Mouse (Mus musculus): ENCODE measurements around the gene Myb. TPM values are rescaled to one million over a fixed set of nuclear protein-coding genes. Genes with fewer than 3 reads are reported as not detected.

Myb gene
- polyA plus RNA-seq (2011; ENCODE audit: insufficient read length, low read depth, missing spikeins), result 0.44 TPM in 1 of 2 replicates, not detected in the other

DNA sequence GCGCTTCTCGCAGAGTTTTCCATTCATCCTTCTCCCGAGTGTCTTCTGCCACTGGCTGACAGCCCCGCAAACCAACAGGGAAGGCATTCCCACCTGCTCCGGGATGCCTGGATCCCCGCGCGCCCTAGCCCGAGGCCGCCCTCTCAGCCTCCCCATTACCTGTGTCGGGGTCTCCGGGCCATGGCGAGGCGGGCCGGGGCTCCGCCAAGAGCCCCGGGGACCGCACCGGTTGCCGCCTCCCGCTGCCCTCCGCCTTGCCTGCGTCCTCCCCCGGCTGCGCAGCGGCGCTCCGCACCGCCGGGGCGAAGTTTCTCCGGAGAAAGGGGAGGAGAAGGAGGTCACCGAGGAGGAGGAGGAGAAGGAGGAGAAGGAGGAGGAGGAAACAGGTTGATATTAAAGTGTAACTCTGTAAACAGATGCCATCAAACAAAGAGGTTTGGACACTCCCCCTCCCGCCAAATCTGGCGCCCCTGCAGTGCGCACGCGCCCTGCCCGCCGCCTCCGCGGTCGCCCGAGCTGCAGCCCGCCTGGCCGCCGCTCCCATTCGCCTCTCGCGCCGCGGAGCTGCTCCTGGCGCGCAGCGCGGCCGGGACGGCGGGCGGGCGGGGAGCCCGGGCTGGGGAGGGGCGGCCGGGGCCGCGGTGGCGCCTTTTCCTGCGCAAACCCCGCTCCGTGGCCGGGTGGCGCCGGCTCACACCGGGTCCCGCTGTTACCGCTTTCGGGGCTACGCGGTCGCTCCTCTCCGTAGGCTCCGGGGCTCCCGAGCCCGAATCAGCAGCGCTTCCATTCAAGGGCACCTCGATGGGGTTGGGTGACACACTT is at the start of gene Myb:
Gene Myb (minus strand): TSS at position 448 of the 822 bp plus-strand sequence.
- Histone ChIP-seq H3K4me1 (ENCODE audit: control insufficient read depth, insufficient read depth, low read length) (no peaks in the 10 kb centered on the region), H3K4me3 (ENCODE audit: insufficient read depth, low read length) (peak within 1 kb of the TSS; percentile 64), H3K27ac (ENCODE audit: insufficient read depth, low read length) (no peak within 1 kb of the TSS)
- TF ChIP-seq CTCF (IDR thresholded peaks at IDR 0.05; ENCODE audit: borderline replicate concordance, insufficient read depth, low read length) (no peak), POLR2A (IDR thresholded peaks at IDR 0.05; ENCODE audit: low read depth, low read length) (no peak)

DNA sequence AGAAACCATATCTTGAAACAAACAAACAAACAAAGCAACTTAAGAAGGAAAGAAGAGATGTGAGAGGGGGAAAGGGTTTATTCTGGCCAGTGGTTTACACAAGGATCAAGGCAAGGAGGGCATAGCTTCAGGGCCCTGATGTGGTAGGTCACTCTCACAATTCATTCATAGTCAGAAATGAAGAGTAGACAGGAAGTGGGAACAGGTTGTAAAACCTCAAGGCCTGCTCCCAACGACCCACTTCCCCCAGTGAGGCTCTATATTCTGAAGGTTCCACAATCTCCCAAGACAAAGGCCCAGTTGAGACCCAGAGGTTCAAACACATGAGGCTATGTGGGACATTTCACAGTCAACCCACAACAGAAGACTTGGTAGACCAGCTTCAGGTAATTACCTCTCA is 46.6 kb upstream of the Myb start:
- H3K4me1 ChIP-seq (ENCODE audit: control insufficient read depth, insufficient read depth, low read length), result no peaks in the 10 kb centered on the region
- H3K4me3 ChIP-seq (ENCODE audit: insufficient read depth, low read length), result no peak overlapping the region
- no peak overlapping the region for H3K27ac ChIP-seq (ENCODE audit: insufficient read depth, low read length)
- TF ChIP-seq POLR2A (IDR thresholded peaks at IDR 0.05; ENCODE audit: low read depth, low read length), result no peak

- H3K4me1 ChIP-seq (ENCODE audit: control insufficient read depth, insufficient read depth, low read length), result no peaks in the 10 kb centered on the region
- no peak overlapping the region for H3K4me3 ChIP-seq (ENCODE audit: insufficient read depth, low read length)
- TF ChIP-seq POLR2A (IDR thresholded peaks at IDR 0.05; ENCODE audit: low read depth, low read length), result no peak
- TF ChIP-seq CTCF (IDR thresholded peaks at IDR 0.05; ENCODE audit: borderline replicate concordance, insufficient read depth, low read length), result no peak
- no peak overlapping the region for H3K27ac ChIP-seq (ENCODE audit: insufficient read depth, low read length)
Measured at GRCm38 (mm10) chr10:21206232-21206631, 45.4 kb upstream of the Myb start.

- H3K4me1 ChIP-seq (ENCODE audit: control insufficient read depth, insufficient read depth, low read length), result no peaks in the 10 kb centered on the region
- H3K4me3 ChIP-seq (ENCODE audit: insufficient read depth, low read length), result no peak overlapping the region
- TF ChIP-seq POLR2A (IDR thresholded peaks at IDR 0.05; ENCODE audit: low read depth, low read length), result no peak
- no peak for TF ChIP-seq CTCF (IDR thresholded peaks at IDR 0.05; ENCODE audit: borderline replicate concordance, insufficient read depth, low read length)
- no peak overlapping the region for H3K27ac ChIP-seq (ENCODE audit: insufficient read depth, low read length)
Measured at GRCm38 (mm10) chr10:21204496-21205085, 43.8 kb upstream of the Myb start.

DNA sequence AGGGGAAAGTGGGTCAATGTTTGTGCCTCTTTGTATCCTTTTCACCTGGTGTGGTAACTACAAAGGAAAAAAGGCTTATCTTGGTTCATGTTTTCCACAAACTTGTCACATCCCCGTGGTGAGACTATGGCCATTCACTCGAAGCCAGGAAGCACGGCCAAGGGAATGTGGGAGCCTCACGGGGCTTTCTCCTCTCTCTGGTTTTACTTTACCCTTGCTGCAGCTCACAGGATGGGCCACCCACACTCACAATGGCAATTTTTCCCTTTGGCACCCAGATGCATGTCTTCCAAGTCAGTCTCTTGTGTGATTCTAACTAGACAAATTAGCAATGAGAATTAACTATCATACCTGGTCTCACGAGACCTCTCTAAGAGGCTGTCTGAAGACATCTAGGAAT is 43.1 kb upstream of the Myb start:
- H3K4me3 ChIP-seq (ENCODE audit: insufficient read depth, low read length), result no peak overlapping the region
- no peaks in the 10 kb centered on the region for H3K4me1 ChIP-seq (ENCODE audit: control insufficient read depth, insufficient read depth, low read length)
- TF ChIP-seq CTCF (IDR thresholded peaks at IDR 0.05; ENCODE audit: borderline replicate concordance, insufficient read depth, low read length) (no peak), POLR2A (IDR thresholded peaks at IDR 0.05; ENCODE audit: low read depth, low read length) (no peak)
- no peak overlapping the region for H3K27ac ChIP-seq (ENCODE audit: insufficient read depth, low read length)

- TF ChIP-seq CTCF (IDR thresholded peaks at IDR 0.05; ENCODE audit: borderline replicate concordance, insufficient read depth, low read length), result no peak
- TF ChIP-seq POLR2A (IDR thresholded peaks at IDR 0.05; ENCODE audit: low read depth, low read length), result no peak
- no peak overlapping the region for H3K4me3 ChIP-seq (ENCODE audit: insufficient read depth, low read length)
- no peak overlapping the region for H3K27ac ChIP-seq (ENCODE audit: insufficient read depth, low read length)
- H3K4me1 ChIP-seq (ENCODE audit: control insufficient read depth, insufficient read depth, low read length), result no peaks in the 10 kb centered on the region
Measured at GRCm38 (mm10) chr10:21203461-21203860, 42.7 kb upstream of the Myb start.

- Histone ChIP-seq H3K4me1 (ENCODE audit: control insufficient read depth, insufficient read depth, low read length) (no peaks in the 10 kb centered on the region), H3K4me3 (ENCODE audit: insufficient read depth, low read length) (no peak overlapping the region), H3K27ac (ENCODE audit: insufficient read depth, low read length) (no peak overlapping the region)
- TF ChIP-seq CTCF (IDR thresholded peaks at IDR 0.05; ENCODE audit: borderline replicate concordance, insufficient read depth, low read length) (no peak), POLR2A (IDR thresholded peaks at IDR 0.05; ENCODE audit: low read depth, low read length) (no peak)
Measured at GRCm38 (mm10) chr10:21200761-21201160, 40.0 kb upstream of the Myb start.

- H3K4me1 ChIP-seq (ENCODE audit: control insufficient read depth, insufficient read depth, low read length), result no peaks in the 10 kb centered on the region
- no peak overlapping the region for H3K4me3 ChIP-seq (ENCODE audit: insufficient read depth, low read length)
- TF ChIP-seq CTCF (IDR thresholded peaks at IDR 0.05; ENCODE audit: borderline replicate concordance, insufficient read depth, low read length), result no peak
- TF ChIP-seq POLR2A (IDR thresholded peaks at IDR 0.05; ENCODE audit: low read depth, low read length), result no peak
- H3K27ac ChIP-seq (ENCODE audit: insufficient read depth, low read length), result no peak overlapping the region
Measured at GRCm38 (mm10) chr10:21200322-21200721, 39.5 kb upstream of the Myb start.

DNA sequence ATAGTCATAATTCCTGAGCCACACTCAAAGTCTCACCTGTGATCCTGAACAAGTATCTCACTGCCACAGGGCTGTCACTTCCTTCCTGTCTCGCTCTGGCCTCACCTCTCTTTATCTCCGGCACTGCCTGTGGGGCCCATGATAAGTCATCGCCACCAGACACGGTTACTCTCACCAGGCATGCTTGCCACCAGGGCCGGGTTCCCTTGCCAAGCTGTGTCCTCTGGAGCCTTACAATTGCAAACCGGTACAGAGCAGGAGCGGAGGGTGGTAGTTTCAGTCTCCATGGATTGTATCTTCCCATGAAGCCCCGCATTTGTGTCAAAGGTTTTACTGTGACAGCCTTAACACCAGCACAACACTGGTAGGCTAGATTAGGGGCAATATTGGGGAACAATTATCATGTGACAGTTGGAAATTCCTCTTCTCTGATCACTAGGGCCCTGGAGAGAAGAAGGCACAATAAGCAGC is 35.9 kb upstream of the Myb start:
- Histone ChIP-seq H3K27ac (ENCODE audit: insufficient read depth, low read length) (no peak overlapping the region), H3K4me1 (ENCODE audit: control insufficient read depth, insufficient read depth, low read length) (no peaks in the 10 kb centered on the region), H3K4me3 (ENCODE audit: insufficient read depth, low read length) (no peak overlapping the region)
- TF ChIP-seq POLR2A (IDR thresholded peaks at IDR 0.05; ENCODE audit: low read depth, low read length), result no peak
- TF ChIP-seq CTCF (IDR thresholded peaks at IDR 0.05; ENCODE audit: borderline replicate concordance, insufficient read depth, low read length), result no peak

DNA sequence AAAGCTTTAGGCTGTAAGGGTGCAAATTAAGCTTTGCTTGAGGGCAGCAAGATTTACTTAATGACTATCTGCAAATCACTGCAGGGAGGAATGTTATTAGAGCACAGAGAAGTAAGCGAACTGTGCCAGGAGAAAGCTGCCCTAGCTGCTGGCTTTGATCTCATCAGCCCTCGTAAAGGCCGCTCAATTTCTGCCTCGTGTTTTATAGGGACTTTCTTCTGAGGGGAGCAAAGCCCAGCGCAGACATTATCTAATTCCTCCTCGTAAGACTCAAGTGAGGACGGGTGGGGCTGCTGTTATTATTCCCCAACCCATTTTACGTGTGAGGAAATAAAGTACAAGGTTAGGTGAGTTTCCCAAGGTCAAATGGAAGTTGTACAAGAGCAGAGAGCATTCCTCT is 34.8 kb upstream of the Myb start:
- no peak overlapping the region for H3K27ac ChIP-seq (ENCODE audit: insufficient read depth, low read length)
- TF ChIP-seq CTCF (IDR thresholded peaks at IDR 0.05; ENCODE audit: borderline replicate concordance, insufficient read depth, low read length) (no peak), POLR2A (IDR thresholded peaks at IDR 0.05; ENCODE audit: low read depth, low read length) (no peak)
- H3K4me3 ChIP-seq (ENCODE audit: insufficient read depth, low read length), result no peak overlapping the region
- H3K4me1 ChIP-seq (ENCODE audit: control insufficient read depth, insufficient read depth, low read length), result no peaks in the 10 kb centered on the region
